Mouse (Mus musculus) hindbrain, embryonic 11.5 days (tissue): ENCODE results near the gene Ptprh. TPM values are rescaled to one million over a fixed set of nuclear protein-coding genes. Genes with fewer than 3 reads are reported as not detected.

Source experiments
- polyA plus RNA-seq: library from polyadenylated mRNA; unstranded; fragments of >200 nt; fragmentation: Nextera tagmentation; extraction: Ambion mirVana; gene quantifications from 2 replicates; pipeline ENCODE4 v1.2.1, GENCODE M21; 2014

The Ptprh gene
- polyA plus RNA-seq, 1 experiment from 2014 or later = not detected

Other genes starting within 250 kb of the Ptprh start
- gene Gp6, start 206.3 kb downstream of the Ptprh start, polyA plus RNA-seq = 0.73 and 1.2 TPM in 2 replicates
- gene Rdh13, start 158.4 kb downstream of the Ptprh start, polyA plus RNA-seq = 28.3 and 29.1 TPM in 2 replicates
- gene Eps8l1, start 143.4 kb downstream of the Ptprh start, polyA plus RNA-seq = 4.6 and 4.9 TPM in 2 replicates
- 38.8 and 44.0 TPM in 2 replicates for gene Ppp1r12c, start 102.4 kb downstream of the Ptprh start, polyA plus RNA-seq
- gene Tnnt1, start 87.7 kb downstream of the Ptprh start, polyA plus RNA-seq = 18.1 and 27.4 TPM in 2 replicates
- 1.8 and 2.5 TPM in 2 replicates for gene Tnni3, start 79.8 kb downstream of the Ptprh start, polyA plus RNA-seq
- gene Dnaaf3, start 71.6 kb downstream of the Ptprh start, polyA plus RNA-seq = 1.2 and 1.3 TPM in 2 replicates
- 14.3 and 15.2 TPM in 2 replicates for gene Syt5, start 56.5 kb downstream of the Ptprh start, polyA plus RNA-seq
- 3.2 and 3.3 TPM in 2 replicates for gene Tmem86b, start 27.4 kb upstream of the Ptprh start, polyA plus RNA-seq
- 6.0 and 8.1 TPM in 2 replicates for gene Ppp6r1, start 55.0 kb upstream of the Ptprh start, polyA plus RNA-seq
- gene Hspbp1, start 81.0 kb upstream of the Ptprh start, polyA plus RNA-seq = 112 and 114 TPM in 2 replicates
- 3.1 and 5.1 TPM in 2 replicates for gene Brsk1, start 86.6 kb upstream of the Ptprh start, polyA plus RNA-seq
- gene Tmem150b, start 121.2 kb upstream of the Ptprh start, polyA plus RNA-seq = 0.22 and 0.26 TPM in 2 replicates
- gene Kmt5c, start 136.1 kb upstream of the Ptprh start, polyA plus RNA-seq = 64.3 and 69.2 TPM in 2 replicates
- gene Cox6b2, start 149.1 kb upstream of the Ptprh start, polyA plus RNA-seq = 28.0 and 28.5 TPM in 2 replicates
- not detected in 2 replicates for gene Fam71e2, start 167.3 kb upstream of the Ptprh start, polyA plus RNA-seq
- gene Il11, start 178.8 kb upstream of the Ptprh start, polyA plus RNA-seq = 0.08 and 0.14 TPM in 2 replicates
- not detected in 2 replicates for gene Tmem190, start 178.9 kb upstream of the Ptprh start, polyA plus RNA-seq
- gene Tmem238, start 185.6 kb upstream of the Ptprh start, polyA plus RNA-seq = 0.78 and 0.93 TPM in 2 replicates
- gene Rpl28, start 188.8 kb upstream of the Ptprh start, polyA plus RNA-seq = 186 and 191 TPM in 2 replicates
- 400 and 452 TPM in 2 replicates for gene Ube2s, start 208.5 kb upstream of the Ptprh start, polyA plus RNA-seq
- 2.9 and 4.1 TPM in 2 replicates for gene Shisa7, start 240.7 kb upstream of the Ptprh start, polyA plus RNA-seq